Mouse (Mus musculus) C2C12 (cell line): ENCODE measurements around the gene Mef2c. TPM values are rescaled to one million over a fixed set of nuclear protein-coding genes. Genes with fewer than 3 reads are reported as not detected.

ENCODE experiments used
- H3K27me3 ChIP-seq: one replicate; pipeline ENCODE4 v1.6.1; 2011; ENCODE audit not compliant: control insufficient read depth, insufficient read depth, insufficient read length
- H3K36me3 ChIP-seq: one replicate; pipeline ENCODE4 v1.6.1; 2011; ENCODE audit not compliant: control insufficient read depth, insufficient read depth
- H3K4me3 ChIP-seq: one replicate; pipeline ENCODE4 v1.5.1; 2011; ENCODE audit warnings: mild to moderate bottlenecking, control low read depth; ENCODE audit not compliant: poor library complexity, insufficient read depth, severe bottlenecking
- H3K79me2 ChIP-seq: one replicate; pipeline ENCODE4 v1.6.1; 2011; ENCODE audit not compliant: control insufficient read depth, insufficient read depth
- H3K79me3 ChIP-seq: one replicate; pipeline ENCODE4 v1.6.1; 2011; ENCODE audit warnings: low read depth, control low read depth
- H3ac ChIP-seq: one replicate; pipeline ENCODE3; 2011; ENCODE audit warnings: low read depth; ENCODE audit not compliant: control insufficient read depth, insufficient read length
- CEBPB ChIP-seq: IDR thresholded peaks from one replicate; pipeline ENCODE4 v1.6.1; 2011; ENCODE audit warnings: low read depth, mild to moderate bottlenecking, control low read depth, moderate library complexity
- CTCF ChIP-seq: IDR thresholded peaks from one replicate; pipeline ENCODE4 v1.5.1; 2011; ENCODE audit not compliant: control insufficient read depth, insufficient read depth, insufficient read length
- FOSL1 ChIP-seq: IDR thresholded peaks from one replicate; pipeline ENCODE4 v1.8.0; 2011; ENCODE audit warnings: mild to moderate bottlenecking, low read length; ENCODE audit not compliant: poor library complexity, insufficient read depth, severe bottlenecking
- MAX ChIP-seq: IDR thresholded peaks from one replicate; pipeline ENCODE4 v1.6.1; 2011; ENCODE audit warnings: mild to moderate bottlenecking, control low read depth
- MYOD1 ChIP-seq: IDR thresholded peaks from one replicate; pipeline ENCODE4 v1.6.1; 2011; ENCODE audit warnings: low read depth; ENCODE audit not compliant: control insufficient read depth, insufficient read length
- MYOG ChIP-seq: IDR thresholded peaks from one replicate; pipeline ENCODE4 v1.6.1; 2011; ENCODE audit not compliant: control insufficient read depth, insufficient read length; ENCODE audit errors: extremely low read depth
- USF1 ChIP-seq: IDR thresholded peaks from one replicate; pipeline ENCODE4 v1.6.1; 2011; ENCODE audit warnings: low read depth, mild to moderate bottlenecking, control low read depth, moderate library complexity
- polyA plus RNA-seq: library from polyadenylated mRNA; unstranded; fragments of >200 nt; fragmentation: generic; extraction: Trizol; gene quantifications from one replicate; pipeline ENCODE4 v1.2.1, GENCODE M21; 2012; ENCODE audit warnings: missing spikeins

Gene Mef2c
- polyA plus RNA-seq, 1 experiment = 2.5 TPM

DNA sequence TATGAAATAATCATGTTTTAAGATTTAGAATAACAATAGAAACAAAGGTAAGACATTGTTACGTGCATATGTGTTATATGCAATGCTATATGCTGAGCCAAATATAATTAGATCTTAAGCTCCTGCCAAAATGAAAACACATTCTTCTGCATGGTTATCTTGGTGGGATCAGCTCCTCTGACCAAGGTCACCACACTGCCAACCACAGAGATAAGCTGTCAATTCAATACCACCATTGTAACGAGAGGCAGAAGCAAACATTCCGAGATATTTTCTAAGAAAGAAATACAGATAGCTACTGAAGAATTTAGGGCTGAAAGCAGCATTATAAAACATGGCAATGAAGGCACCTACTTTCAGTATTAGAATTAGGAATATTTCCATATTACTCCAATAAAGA, 35.0 kb upstream of the Mef2c start:
- H3K79me2 ChIP-seq = no peaks in the 10 kb centered on the region
- no peak overlapping the region for H3ac ChIP-seq
- no peaks in the 10 kb centered on the region for H3K79me3 ChIP-seq
- H3K27me3 ChIP-seq = no peaks in the 10 kb centered on the region
- no peaks in the 10 kb centered on the region for H3K36me3 ChIP-seq
- TF ChIP-seq FOSL1 (no peak), USF1 (no peak), MYOD1 (no peak), CTCF (no peak), MYOG (no peak), CEBPB (no peak), MAX (no peak)
- no peak overlapping the region for H3K4me3 ChIP-seq

DNA sequence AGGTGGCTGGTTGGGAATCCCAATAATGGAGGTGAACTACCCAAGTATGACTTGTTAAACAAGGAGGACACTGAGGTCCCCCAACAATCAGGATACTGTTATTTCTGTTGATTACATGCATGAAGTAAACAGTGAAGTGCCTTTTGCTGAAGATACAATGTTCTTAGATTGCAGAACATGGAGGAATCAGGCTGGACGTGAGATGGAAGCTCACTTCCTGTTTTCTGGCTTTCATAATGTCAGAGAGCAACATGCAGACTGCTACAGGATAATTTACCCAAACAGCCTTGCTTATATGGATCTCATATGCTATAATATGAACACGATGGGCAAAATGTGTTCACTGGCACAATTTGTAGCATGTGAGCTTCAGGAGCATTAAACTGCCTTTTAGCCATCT, 30.1 kb upstream of the Mef2c start:
- H3K4me3 ChIP-seq = no peak overlapping the region
- no peak for TF ChIP-seq MYOG
- TF ChIP-seq FOSL1 = no peak
- no peak for TF ChIP-seq CEBPB
- TF ChIP-seq USF1 = no peak
- no peaks in the 10 kb centered on the region for H3K27me3 ChIP-seq
- H3K79me2 ChIP-seq = no peaks in the 10 kb centered on the region
- H3K79me3 ChIP-seq = no peaks in the 10 kb centered on the region
- no peak overlapping the region for H3ac ChIP-seq
- H3K36me3 ChIP-seq = no peaks in the 10 kb centered on the region

DNA sequence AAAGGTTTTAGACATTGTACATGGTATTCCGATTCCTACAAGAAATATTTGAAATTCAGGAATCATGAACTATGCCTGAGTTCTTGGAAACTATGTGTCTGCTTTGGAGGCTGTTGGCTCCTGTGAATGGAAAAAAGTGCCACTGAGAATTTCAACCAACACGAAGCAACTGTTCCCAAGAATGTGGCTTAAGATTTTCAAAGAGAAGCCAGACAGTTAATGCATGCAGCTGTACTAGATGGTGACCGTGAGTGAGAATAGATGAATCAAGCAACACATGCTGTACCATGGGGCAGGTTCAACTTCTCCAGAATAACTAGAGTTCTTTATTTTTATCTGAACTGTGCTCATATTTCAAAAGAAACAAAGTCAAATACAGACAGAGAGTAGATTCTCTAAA, 23.4 kb upstream of the Mef2c start:
- TF ChIP-seq MYOG (no peak), USF1 (no peak), FOSL1 (no peak), CEBPB (no peak), MYOD1 (no peak), CTCF (no peak), MAX (no peak)
- H3K4me3 ChIP-seq = no peak overlapping the region
- no peaks in the 10 kb centered on the region for H3K79me2 ChIP-seq
- no peaks in the 10 kb centered on the region for H3K36me3 ChIP-seq
- no peaks in the 10 kb centered on the region for H3K79me3 ChIP-seq
- no peak overlapping the region for H3ac ChIP-seq
- H3K27me3 ChIP-seq = no peaks in the 10 kb centered on the region

DNA sequence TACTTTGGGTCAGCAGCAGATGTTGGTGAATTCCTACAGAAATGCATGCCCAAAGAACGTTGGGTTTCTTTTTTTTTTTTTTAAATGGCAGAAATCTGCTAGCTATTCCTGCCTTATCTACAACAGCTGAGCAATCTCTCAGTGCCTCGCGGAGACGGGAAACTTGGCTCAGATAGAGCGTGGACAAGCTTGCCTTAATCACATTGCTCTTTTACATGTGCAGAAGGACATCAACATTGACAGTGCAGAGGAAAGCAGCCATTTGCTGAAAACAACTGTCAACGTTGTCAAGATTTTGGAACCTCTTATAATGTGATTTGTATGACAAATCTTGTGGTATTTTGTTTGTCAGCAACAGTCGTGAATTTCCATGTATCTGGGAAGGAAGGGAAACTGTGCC, 22.5 kb upstream of the Mef2c start:
- Histone ChIP-seq H3K36me3 (no peaks in the 10 kb centered on the region), H3K4me3 (no peak overlapping the region), H3K79me2 (no peaks in the 10 kb centered on the region), H3ac (no peak overlapping the region), H3K27me3 (no peaks in the 10 kb centered on the region), H3K79me3 (no peaks in the 10 kb centered on the region)
- TF ChIP-seq MYOG = no peak
- TF ChIP-seq MAX = no peak
- TF ChIP-seq MYOD1 = no peak
- no peak for TF ChIP-seq CEBPB
- no peak for TF ChIP-seq FOSL1
- TF ChIP-seq USF1 = no peak
- TF ChIP-seq CTCF = no peak

DNA sequence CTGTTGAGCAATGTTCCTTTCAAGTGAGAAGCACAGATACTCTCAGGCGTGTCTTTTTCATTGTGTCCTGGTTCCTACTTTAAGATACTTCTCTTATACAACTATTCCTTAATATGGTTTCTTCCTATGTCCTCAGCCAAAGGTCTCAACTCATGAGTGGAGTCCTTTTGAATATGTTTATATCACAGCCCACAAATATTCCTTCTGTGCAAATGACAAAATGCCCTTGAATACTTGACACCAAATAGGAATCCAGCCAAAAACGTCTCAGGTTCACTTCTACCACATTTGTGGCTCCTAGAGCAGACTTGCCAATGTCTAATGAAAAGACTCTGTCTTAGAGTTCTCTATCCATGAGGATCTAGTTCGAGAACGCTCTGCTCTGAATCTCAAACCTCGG, 21.7 kb upstream of the Mef2c start:
- TF ChIP-seq CEBPB (no peak), CTCF (no peak), MYOG (no peak), MAX (no peak), MYOD1 (no peak), FOSL1 (no peak), USF1 (no peak)
- H3K79me2 ChIP-seq = no peaks in the 10 kb centered on the region

DNA sequence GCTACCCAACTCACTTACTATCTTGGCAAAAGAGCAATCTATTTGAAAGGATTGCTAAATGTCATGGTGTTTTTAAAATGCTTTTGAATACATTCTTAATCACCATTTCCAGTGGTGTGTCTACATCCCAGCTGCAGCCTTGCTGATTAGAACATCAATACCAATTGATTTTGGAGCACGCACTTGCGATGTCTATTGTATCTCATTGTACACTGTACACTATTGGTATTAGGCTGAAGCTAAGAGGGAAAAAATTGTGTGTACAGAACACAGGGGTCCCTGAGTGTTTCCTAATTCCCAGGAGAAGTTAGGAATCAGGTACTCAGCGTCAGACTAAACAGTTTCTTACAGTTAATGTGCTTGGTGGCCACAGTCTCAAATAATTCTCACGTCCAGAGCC, 19.6 kb upstream of the Mef2c start:
- Histone ChIP-seq H3K36me3 (no peaks in the 10 kb centered on the region), H3ac (no peak overlapping the region), H3K27me3 (no peaks in the 10 kb centered on the region), H3K79me2 (no peaks in the 10 kb centered on the region), H3K79me3 (no peaks in the 10 kb centered on the region), H3K4me3 (no peak overlapping the region)
- TF ChIP-seq MYOG (no peak), MYOD1 (no peak), CTCF (no peak), CEBPB (no peak), USF1 (no peak), MAX (no peak), FOSL1 (no peak)

More for the DNA sequence above, 21.7 kb upstream of the Mef2c start:
- H3K79me3 ChIP-seq = no peaks in the 10 kb centered on the region
- H3K4me3 ChIP-seq = no peak overlapping the region
- H3K27me3 ChIP-seq = no peaks in the 10 kb centered on the region
- H3K36me3 ChIP-seq = no peaks in the 10 kb centered on the region
- H3ac ChIP-seq = no peak overlapping the region
